Mouse (Mus musculus) adrenal gland, adult 2 months (tissue): ENCODE results near the gene Stra8. TPM values are rescaled to one million over a fixed set of nuclear protein-coding genes. Genes with fewer than 3 reads are reported as not detected.

ENCODE experiments used
- DNase-seq: peaks from one replicate; pipeline ENCODE4 v3.0.0; 2021
- polyA plus RNA-seq: library from polyadenylated mRNA; depleted of rRNA; stranded (reverse); fragments of >200 nt; gene quantifications from 2 replicates; pipeline ENCODE4 v1.2.3, GENCODE M21; 2012
- total RNA-seq, 2 experiments: library from RNA; stranded (reverse); gene quantifications; 2 replicates each; pipeline ENCODE4 v1.2.3; 2021

Gene Stra8
- total and polyA plus RNA-seq, 3 experiments, result not detected

- DNase-seq, result no peak
Measured at GRCm38 (mm10) chr6:34903441-34903840, 16.5 kb upstream of the Stra8 start.

GRCm38 (mm10) chr6:34903851-34904250, 16.1 kb upstream of the Stra8 start:
- DNase-seq, result no peak

- no peak for DNase-seq
Measured at GRCm38 (mm10) chr6:34904361-34904760, 15.6 kb upstream of the Stra8 start.

GRCm38 (mm10) chr6:34906125-34906524, 13.8 kb upstream of the Stra8 start:
- no peak for DNase-seq

GRCm38 (mm10) chr6:34906661-34907060, 13.3 kb upstream of the Stra8 start:
- DNase-seq, result peak; percentile 32

- DNase-seq, result no peak
Measured at GRCm38 (mm10) chr6:34907121-34907614, 12.8 kb upstream of the Stra8 start.

DNA sequence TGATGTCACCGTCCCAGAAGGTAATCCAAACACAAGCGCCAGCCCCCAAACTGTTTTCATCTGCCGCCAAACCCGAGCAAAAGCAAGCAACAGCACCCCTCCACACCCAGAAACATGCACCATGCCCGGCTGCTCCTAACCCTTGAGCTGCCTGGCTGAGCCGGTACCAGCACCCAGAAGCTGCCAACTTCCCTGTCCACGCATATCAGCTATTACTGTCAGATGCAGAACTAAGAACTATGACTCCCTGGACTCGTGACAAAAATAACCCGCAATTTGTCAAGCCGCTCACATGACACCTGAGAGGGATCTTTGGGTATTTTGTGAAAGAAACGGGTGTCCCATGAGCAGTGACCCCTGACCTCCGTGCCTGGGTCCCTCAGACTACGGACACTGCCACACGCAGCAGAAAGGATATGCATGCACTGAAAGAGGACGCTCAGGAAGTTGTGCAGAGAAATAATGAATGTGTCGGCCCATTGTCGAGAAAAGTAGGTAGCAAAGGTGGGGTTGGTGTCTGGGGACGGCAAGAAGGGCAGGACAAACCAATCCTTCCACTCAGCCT, 12.2 kb upstream of the Stra8 start:
- DNase-seq, result no peak

DNA sequence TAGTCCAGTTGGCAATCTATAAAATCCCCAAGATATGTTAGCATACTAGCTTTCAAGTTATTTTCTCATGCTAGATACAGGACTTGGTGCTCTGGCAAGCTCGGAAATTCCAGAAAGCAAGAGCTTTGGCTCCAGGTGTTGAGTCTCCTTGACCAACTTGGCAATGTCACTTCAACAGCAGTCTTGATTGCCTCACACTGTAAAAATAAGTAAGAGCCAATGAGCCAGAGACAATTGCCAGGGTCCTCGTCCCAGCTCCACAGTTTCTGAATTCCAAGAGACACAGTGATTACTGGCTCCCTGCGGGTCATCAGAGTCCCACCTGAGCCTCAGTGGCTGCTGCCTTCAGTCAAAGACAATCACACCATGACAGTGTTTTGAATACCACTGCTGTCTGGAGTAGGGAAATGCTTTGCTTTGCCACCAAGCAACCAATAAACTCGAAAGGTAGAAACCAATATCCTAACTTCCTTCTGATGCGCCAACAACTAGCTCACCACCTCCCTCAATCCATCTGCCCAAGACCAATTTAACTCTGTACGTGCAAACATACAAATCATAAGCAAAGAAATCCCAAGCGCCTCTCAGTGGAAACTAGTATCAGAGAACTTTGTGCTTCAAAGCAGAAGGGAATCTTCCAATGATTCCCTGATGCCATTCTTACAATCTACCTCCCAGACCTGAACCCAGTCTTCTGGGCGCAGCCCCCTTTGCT, 10.2 kb upstream of the Stra8 start:
- no peak for DNase-seq

DNA sequence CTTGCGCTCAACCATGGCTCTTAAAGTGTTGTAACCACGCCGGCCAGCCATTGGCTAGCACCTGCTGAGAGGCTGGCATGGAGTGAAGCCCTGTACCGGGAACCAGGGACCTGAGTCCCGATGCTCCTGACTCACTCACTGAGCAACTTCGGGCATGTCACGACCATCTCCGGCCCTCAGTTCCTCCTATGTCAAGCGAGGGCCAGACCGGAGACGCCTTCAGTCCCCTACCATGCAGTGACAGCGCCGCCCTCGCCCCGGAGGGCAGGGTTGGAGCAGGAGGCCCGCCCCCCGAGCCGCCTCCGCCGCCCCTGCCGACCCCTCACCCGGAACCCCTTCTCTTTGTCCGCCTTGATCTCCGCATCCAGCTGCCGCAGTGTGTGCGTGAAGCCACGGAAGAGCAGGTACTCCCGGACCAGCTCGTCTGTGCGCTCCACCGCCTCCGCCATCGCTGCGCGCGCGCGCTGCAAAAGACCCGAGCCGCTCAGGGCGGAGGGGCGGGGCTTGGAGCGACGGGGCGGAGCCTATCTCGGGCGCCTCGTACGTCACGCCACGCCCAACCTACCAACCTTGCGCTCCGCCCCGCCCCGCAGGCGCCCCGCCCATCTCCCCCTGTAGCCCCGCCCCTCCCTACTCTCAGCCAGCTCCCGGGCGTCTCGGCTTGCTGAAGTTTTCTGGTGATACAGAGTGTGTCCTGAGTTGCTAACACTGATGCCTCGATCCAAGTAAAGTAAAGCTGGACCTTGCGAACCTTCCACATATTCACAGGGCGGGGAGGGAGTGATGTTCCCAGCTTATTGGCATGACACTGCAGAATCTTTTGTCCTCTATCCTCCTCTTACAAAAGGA, 9.4 kb upstream of the Stra8 start, which contains the start of gene Wdr91:
Wdr91 (minus strand) TSS at position 506 of the 849 bp plus-strand sequence.
- DNase-seq, result peak; percentile 95

- no peak for DNase-seq
Measured at GRCm38 (mm10) chr6:34913341-34914040, 6.5 kb upstream of the Stra8 start.

GRCm38 (mm10) chr6:34914462-34914861, 5.5 kb upstream of the Stra8 start:
- no peak for DNase-seq

GRCm38 (mm10) chr6:34919146-34919545, 817 bp upstream of the Stra8 start:
- no peak for DNase-seq

- DNase-seq, result no peak
Measured at GRCm38 (mm10) chr6:34920631-34921030, 668 bp downstream of the Stra8 start.

DNA sequence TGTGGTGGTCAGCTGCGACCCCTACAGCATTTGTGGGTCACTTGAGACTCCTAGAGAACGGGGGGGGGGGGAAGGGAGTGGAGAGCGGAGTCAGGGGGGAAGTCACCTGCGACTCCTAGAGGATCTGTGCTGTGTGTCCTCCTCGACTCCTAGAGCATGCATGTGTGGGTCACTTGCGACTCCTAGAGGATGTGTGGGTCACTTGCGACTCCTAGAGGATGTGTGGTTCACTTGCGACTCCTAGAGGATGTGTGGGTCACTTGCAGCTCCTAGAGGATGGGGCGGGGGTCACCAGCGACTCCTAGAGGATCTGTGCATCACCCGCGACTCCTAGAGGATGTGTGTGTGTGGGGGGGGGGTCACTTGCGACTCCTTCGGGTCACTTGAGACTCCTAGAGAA, 2.0 kb downstream of the Stra8 start:
- DNase-seq, result peak; percentile 33

DNA sequence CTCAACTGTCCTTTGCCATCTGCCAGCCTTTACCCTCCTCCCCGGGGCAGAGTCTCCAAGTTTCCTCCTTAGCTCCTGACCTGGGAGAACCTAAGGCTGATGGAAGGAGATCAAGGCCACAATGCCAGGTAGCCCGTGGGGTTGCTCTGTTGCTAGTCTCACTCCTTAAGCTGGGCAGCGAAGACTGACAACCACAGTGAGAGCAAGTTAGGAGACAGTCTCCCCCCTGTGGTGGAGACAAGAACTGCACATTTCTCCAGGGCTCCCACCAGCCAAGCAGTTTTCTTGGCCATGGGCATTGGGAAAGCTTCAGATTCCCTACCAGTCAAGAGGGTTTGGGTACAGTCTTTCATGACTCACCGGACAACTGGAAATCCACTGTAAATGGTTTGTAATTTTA, 7.2 kb downstream of the Stra8 start:
- peak; percentile 60 for DNase-seq

DNA sequence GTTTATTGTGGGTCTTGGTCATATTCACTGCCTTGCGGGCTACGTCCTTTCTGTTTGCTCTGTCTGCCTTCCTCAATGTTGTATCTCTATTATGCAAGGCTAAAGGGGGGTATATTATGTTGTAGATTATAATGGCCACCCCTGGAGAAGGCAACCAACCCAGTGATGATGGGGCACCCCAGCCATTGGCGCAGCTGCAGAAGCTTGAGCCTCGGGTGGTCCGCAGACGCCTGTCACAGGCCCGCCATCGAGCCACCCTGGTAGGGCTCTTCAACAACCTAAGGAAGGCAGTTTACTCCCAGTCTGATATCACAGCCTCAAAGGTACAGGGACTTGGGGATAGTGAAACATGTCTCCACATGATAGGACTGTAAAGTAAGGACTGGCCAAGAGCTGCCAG, 7.6 kb downstream of the Stra8 start:
- DNase-seq, result no peak

GRCm38 (mm10) chr6:34932633-34933032, 12.7 kb downstream of the Stra8 start:
- DNase-seq, result no peak

DNA sequence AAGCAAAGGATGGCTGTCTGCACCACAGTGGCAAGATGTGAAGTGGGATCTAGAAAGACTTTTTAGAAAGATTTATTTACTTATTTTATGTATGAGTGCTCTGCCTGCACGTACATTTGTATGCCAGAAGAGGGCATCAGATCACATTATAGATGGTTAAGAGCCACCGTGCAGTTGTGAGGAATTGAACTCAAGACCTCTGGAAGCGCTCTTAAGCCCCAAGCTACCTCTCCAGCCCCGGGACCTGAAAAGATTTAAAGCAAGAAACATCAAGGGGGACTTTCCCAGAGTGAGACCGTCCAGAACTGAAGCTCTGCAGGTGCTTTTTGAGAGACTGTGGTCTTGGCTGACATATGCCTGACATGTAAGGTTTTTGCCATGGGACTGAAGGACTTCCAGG, 16.8 kb downstream of the Stra8 start:
- no peak for DNase-seq

DNA sequence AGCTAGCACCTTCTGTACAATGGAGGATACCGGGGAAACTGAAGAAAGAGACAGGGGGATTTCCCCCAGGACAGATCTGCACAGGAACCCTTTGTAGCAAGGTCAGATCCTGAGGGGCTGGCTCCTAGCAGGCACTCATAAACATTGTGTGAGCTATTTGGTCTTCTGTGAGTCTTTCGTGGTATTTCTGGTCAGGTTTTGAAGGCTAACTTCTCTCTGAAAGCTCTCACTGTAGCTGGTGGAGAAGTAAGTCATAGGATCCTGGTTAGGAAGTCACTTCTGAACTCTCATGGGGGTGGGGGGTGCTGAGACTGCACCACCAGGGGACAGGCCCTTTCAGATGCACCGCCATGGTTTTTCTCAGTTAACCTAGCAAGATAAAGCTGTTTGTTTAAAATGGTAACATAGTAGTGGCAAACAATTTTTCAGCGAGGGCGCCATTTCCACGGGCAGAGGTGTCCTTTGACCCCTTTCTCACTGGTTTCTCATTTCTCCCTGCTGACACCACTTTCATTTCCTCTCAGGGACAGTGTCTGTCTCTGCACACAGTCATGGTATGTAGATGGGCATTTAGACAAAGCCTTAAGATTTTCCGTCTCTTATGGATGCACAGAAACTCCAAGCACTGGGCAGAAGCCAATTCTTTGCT, 18.4 kb downstream of the Stra8 start:
- DNase-seq, result no peak

GRCm38 (mm10) chr6:34938929-34939325, 19.0 kb downstream of the Stra8 start:
- no peak for DNase-seq

GRCm38 (mm10) chr6:34939451-34939850, 19.5 kb downstream of the Stra8 start:
- DNase-seq, result no peak

DNA sequence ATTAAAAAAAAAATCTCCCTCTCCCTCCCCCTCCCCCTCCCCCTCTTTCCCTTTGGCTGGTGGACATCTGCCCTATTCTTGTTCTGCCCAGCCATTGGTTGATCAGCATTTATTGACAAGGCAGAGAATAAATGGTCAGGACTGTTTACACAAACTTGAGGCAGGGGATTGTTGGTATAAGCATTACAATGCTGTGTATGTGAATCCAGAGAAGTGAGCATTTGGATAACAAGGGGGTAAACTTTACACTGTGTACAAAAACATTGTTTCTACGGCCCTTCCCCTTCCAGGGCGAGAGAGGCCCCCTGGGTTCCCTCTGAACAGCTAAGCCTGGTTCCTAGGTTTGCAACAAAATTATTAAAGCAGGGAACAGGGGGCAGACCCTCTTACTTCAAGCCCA, 21.5 kb downstream of the Stra8 start:
- DNase-seq, result no peak
